Mouse (Mus musculus) spleen, postnatal 10 days (tissue): ENCODE measurements around the gene Ripor1.

Experiments
- DNase-seq, 2 experiments: peaks; one replicate each; pipeline ENCODE4 v3.0.0; 2021 to 2022; ENCODE audit warnings: low spot score in 2 of 2

Gene Ripor1

DNA sequence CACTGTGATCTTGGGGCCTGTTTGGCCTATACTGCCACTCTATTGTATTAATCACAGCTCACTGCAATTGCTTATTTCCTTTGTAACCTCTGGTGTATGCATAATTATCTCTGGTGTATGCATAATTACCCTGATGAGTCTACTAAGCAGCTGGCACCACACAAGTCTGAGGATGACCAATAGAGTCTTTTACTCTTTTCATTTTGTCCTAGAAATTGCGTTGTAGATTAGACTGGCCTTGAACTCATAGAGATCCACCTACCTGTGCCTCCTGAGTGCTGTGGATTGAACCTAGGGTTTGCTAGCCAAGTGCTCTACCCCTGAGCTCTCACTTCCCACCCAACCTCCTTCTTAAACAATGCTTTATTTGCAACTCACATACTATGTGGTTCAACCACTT lies 21.0 kb downstream of the Ripor1 start:
- DNase-seq, result no peak

DNA sequence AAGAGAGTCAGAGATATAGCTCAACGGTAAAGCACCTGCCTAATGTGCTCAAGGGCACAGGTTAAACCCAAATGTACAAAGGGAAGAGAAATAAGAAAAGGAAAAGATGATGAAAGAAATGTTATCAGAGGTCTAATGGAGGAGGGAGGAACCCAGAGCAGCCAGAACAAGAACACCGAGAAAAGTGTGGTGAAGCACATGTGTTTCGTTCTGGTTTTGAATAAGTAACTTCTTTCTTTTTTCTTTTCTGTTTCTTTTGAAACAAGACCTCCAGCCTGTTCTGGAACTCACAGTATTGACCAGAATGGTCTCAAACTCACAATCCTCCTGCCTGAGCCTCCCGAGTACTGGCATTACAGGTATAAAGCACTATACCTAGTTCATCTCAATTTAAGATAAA lies 24.3 kb downstream of the Ripor1 start:
- no peak for DNase-seq

DNA sequence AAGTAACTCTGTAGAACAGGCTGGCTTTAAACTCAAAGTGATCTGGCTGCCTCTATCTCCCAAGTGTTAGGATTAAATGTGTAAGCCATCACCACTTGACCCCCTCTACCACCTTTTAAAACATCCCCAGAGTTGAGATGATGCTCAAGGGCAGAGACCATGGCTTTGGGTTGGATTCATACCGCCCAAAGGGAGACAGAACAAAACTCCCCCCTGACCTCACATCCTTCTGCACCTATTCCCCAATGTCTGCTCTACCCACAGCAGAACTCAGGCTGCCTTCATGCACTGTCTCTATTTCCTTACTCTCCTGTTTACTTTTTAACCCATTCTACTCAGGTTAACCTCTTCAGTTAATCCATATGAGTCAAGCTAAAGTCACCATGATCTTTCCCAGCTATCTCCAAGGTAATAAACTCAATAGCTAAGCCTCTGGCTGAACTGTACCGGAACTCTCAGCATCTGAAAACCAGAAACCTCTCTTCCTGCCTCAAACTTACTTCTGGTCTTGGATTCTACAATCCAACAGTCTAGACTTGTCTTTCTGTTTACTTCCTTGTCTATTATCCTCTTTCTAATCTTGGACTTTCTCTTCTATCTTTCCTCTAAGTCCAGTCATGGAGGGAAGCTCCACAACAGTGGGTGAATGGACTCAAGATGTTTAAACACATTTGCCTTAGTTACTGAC lies 29.9 kb downstream of the Ripor1 start:
- DNase-seq, result no peak

DNA sequence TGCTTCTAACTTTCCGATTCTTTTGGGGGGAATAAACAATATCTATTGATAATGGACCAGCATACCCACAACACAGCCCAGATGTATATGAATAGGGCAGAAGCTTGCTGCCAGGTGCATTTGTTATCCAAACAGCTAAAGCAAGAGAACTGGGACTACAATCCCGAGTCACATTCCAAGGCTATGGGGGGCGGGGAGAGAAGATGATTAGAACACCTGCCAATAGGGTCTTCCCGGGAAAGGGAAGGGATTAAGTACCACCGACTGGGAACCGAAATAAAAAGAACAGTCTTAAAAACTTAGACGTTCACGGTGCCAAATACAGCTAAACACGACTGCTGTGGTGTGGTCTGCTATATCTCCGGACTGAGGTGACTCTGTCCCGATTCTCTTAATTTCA lies 30.4 kb downstream of the Ripor1 start:
- DNase-seq, result no peak

DNA sequence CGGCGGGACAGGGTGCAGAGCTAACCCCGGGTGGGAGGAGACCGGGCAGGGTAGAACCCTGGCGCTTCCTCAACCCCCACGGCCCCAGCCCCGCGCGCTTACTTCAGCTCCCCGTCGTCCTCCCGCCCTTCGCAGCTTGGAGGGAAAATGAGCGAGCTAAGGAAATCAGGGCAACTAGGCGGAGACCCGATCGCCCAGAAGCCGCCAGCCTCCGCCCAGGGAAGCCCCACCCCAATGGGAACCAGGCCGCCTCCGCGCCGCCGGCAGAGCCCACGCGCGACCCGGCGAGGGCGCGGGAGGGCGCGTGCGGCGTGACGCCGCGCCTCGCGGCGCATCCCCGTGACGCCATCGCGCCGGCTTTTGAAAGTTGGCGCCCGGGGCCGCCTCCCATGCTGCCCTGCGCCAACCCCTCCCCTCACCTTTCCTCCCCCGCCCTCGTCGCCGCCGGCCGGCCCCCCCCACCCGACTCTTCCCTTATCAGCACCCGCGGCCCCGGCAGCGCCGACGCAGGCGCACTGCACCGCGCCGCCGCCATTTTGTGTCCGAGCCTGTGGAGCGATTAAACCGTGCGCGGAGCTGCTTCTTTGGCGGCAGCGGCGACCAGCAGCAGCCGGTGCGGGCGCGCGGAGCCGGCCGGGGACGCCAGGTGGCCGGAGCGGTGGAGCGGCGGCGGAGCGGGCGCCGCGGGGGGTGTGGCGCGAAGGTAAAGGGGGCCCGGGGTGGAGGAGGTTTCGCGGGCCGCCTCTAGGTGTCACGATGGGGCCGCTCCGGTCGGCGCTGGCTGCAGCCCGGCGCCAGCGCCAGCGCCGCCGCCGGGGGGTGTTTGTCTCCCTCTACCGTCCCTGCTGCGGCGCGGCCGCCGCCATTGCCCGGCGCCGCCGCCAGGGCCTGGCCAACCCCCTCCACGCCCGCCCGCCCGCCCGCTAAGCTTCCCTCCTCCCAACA lies 31.2 kb downstream of the Ripor1 start, which contains the start of gene Ctcf:
Ctcf (plus strand) TSS at position 551 of the 945 bp plus-strand sequence.
- peak; percentile 91 to 95 for DNase-seq

DNA sequence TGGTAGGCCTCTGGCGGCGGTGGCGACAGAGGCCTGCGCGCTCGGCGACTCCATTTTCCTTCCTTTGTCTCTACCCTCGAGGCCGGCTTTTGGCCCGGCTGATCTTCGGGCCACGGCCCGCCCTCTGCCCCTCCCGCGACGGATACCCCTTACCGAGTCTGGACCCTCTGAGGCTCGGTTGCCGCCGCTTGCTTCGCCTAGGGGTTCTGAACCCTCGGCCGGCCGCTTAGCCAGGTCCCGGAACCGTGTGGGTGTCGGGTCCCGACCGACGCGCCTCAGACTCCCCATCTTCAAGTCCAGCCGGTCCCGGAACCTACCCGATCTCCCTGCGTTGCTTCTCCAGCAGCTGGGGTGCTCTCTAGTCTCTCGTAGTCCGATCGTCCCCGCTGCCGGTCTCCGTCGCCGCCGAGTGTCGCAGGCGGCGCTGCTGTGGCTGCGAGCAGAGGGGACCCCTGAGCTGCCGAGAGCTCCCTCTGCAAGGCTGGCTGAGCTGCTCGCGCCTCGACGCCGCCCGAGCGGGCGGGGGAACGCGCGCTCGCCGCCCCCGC lies 32.0 kb downstream of the Ripor1 start, which contains the start of gene Agrp:
Agrp (minus strand) TSS at position 431 of the 548 bp plus-strand sequence.
- DNase-seq, result peak; percentile 71 to 79

DNA sequence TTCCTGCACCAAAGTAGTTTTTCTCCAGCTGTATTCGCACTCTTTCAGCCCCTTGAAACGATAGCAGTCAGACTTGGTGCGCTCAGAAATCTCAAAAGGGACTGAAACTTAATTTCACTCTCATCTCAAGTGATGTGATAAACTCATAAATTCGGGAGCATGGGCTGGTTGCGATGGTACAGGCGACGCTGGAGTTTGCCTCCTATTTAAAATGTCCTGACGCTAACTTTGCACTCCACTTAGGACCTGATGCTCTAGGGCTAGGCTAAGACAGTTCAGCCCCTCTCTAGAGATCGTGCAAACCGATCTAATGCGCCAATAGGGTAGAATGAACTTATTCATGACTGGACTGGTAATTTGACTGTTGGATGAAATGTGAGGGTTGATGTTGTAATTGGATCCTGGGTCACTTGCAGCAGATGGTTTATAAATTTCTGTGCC lies 32.6 kb downstream of the Ripor1 start:
- peak in 1 of 2 experiments; percentile 42 for DNase-seq

DNA sequence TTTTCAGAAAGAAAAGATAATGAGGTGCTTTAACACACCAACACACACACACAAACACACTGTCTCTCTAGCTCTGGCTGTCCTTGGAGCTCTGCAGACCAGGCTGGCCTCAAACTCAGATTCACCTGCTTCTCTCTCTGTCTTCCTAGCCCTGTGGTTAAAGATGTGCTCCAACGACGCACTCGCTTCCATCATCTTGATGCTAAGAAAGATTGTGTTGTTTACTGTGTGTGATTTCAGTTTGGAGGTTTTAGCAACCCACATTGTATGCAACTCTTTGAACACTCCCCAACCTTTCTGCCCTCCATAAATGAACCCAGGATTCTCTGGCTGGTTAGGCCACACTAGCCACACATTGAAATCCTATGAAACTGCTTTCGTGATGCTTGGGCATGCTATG lies 33.5 kb downstream of the Ripor1 start:
- no peak for DNase-seq

DNA sequence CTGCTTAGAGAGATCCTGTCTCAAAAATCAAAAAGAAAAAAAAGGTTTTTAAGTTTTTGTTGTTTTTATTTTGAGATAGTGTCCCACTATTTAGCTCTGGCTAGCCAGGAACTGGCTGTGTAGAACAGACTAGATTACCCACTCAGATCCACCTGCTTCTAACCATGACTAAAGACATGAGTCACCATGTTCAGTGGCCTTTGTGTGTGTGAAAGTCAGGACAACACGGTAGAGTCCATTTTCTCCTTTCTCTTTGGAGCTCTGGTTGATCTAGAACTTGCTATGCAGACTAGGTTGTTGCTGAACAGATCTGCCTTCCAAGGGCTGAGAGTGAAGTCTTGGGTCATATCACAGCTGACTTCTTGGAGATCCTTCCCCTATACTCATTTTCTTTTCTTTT lies 34.8 kb downstream of the Ripor1 start:
- DNase-seq, result no peak

DNA sequence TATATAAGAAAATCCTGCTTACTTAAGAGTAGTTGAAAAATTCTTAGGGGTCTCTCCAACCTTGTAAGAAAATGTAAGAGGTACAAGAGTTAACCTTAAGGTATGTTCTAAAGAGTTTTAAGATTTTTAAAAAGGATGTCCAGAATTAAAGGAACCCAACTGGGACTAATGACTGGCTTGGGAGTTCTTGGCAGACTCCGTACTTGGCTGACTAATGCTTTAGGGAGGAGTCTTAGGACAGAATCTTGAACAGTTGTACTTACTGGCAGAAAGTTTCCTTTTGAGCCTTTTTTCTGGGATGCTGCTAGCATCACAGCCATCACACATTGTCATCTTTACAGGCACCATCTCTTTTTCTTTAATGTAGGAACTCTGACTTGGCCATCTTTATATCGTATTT lies 35.5 kb downstream of the Ripor1 start:
- no peak for DNase-seq

DNA sequence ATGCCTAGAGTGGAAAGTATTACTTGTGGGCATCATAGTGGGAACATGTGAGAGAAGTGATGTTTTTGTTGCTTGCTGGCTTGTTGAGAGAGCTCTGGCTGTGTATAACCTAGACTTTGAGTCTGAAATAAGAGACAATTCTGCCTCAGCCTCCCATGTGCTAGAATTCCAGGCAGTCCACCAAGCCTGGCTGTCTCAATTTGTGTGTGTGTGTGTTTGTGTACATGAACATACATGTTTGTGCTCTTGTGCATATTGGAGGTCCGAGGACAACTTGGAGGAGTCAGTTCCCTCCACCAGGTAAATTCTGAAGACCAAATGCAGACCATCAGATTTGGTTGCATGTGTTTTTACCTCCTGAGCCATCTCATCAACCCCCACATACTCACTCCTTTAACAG lies 40.1 kb downstream of the Ripor1 start:
- DNase-seq, result no peak

DNA sequence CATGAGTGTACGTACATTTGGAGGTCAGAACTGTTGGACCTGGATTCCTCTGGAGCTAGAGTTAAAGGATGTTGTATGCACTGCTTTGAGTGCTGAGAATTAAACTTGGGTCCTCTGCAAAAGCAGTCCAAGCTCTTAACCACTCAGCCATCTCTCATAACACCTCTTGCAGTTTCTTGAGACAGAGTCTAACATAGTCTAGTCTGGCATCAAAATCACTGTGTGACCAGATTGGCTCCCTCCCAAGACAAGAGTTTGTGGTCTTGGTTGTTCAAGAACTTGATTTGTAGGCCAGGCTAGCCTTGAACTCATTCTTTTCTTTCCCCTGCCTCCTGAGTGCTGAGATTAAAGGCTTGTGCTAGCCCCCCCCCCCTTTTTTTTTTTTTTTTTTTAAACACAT lies 43.9 kb downstream of the Ripor1 start:
- no peak for DNase-seq

DNA sequence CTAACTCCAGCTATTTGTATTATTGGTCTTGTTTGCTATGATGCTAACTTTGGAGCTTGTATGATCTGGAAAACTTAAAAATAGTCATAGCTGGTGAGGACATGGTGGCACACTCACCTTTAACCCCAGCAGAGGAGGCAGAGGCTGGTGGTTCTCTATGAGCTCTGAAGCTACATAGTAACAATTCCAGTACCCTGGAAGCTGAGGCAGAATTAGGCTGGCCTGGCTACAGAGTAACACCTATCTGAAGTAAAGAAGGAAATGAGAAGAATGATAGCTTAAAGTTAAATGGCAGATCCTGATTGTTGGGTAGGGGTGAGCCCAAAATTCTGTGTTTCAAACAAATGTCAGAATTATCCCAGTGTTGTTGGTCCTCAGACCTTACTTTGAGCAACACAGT lies 52.6 kb downstream of the Ripor1 start:
- DNase-seq, result no peak

DNA sequence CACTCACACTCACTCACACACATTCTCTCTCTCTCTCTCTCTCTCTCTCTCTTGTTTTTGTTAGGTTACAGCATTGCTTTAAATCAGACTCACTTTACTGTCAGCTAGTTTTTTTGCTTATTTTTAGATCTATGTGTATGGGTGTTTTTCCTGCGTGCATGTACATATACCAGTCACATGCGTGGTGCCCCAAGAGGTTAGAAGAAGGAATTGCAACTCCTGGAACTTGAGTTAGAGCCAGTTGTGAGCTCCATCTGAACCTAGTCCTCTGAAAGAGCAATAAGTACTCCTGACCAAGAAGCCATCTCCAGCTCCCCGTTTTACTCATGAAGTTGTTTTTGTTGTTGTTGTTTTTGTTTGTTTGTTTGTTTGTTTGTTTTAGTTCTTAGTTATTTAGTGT lies 56.1 kb downstream of the Ripor1 start:
- DNase-seq, result peak in 1 of 2 experiments; percentile 41
